Mouse (Mus musculus) gastrocnemius, postnatal 36 days (tissue): ENCODE measurements around the gene Tmem229a. TPM values are rescaled to one million over a fixed set of nuclear protein-coding genes. Genes with fewer than 3 reads are reported as not detected.

Source experiments
- total RNA-seq, 2 experiments: library from RNA; stranded (reverse); gene quantifications; 2 replicates each; pipeline ENCODE4 v1.2.3; 2021

Tmem229a gene
- total RNA-seq, 2 experiments from 2014 or later: 0.13 to 0.27 TPM

Other genes starting within 250 kb of the Tmem229a start
- not detected for gene Hyal6, start 223.1 kb downstream of the Tmem229a start, total RNA-seq
- not detected for gene Hyal4, start 208.0 kb downstream of the Tmem229a start, total RNA-seq
- gene Spam1, start 165.1 kb downstream of the Tmem229a start, total RNA-seq: not detected
- not detected for gene Hyal5, start 98.3 kb downstream of the Tmem229a start, total RNA-seq